ENCODE assay signal across 21 mouse cellular contexts in the genomic region with DNA sequence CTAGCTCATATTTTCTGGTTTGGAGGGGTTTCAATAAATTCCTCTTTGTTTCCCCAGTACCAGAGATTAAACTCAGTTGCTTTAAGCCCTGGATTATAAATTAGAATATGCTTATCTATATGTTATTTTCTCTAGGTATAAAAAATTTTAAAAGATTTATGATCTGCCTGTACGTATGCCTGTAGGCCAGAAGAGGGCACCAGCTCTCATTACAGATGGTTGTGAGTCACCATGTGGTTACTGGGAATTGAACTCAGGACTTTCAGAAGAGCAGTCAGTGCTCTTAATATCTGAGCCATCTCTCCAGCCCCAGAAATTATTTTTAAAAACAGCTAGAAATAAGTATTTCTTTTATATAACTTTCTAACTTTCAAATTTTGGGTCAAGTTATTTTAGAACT. TPM values are rescaled to one million over a fixed set of nuclear protein-coding genes. Genes with fewer than 3 reads are reported as not detected.
DNase-seq lines count a peak whose midpoint lies in the region; ATAC-seq and TF ChIP-seq lines count a peak whose summit lies in the region.
"Had no signal": no experiment of that assay in that cellular context is flagged by ENCODE, and none has a peak within 500 bp of the region (broad histone marks: within the 10 kb centered on the region; RNA-seq: fewer than 3 reads in every experiment).

No protein-coding gene starts in this region.

- intact Hi-C loops in gastrocnemius, adult 2 months (cut with DNase I), result loop anchor here (2.0 to 5.0 kb wide), 2 partner anchors 95 to 298 kb away; a partner anchor contains a TSS

- peak; percentile 49 for TF ChIP-seq CTCF in gastrocnemius, adult 2 months (IDR thresholded peaks at IDR 0.05)
- TF ChIP-seq CTCF in layer of hippocampus, adult 2 months (conservative IDR thresholded peaks at IDR 0.05), result peak; percentile 64

- no peak for ATAC-seq in cerebellum, adult (ENCODE audit: insufficient number of reproducible peaks, low FRiP score, low TSS enrichment)
- ATAC-seq: forebrain, postnatal 0 days; hindbrain, embryonic 16.5 days had no signal

- H3K27ac ChIP-seq in gastrocnemius, adult 2 months, result no peak overlapping the region
- H3K27ac ChIP-seq in layer of hippocampus, adult 2 months, result no peak overlapping the region
- H3K27ac ChIP-seq: forebrain, embryonic 10.5 days; limb, embryonic 13.5 days; midbrain, embryonic 10.5 days had no signal

- H3K4me3 ChIP-seq in gastrocnemius, adult 2 months, result no peak overlapping the region
- H3K4me3 ChIP-seq in layer of hippocampus, adult 2 months, result no peak overlapping the region
- H3K4me3 ChIP-seq: forebrain, embryonic 10.5 days; heart, embryonic 12.5 days; limb, embryonic 13.5 days; midbrain, embryonic 10.5 days had no signal

- no peak for DNase-seq in gastrocnemius, adult 2 months
- no peak for DNase-seq in gastrocnemius, adult 18-20 months (ENCODE audit: low spot score)
- no peak for DNase-seq in layer of hippocampus, adult 2 months (ENCODE audit: low spot score in 2 of 2)
- no peak for DNase-seq in layer of hippocampus, postnatal 25 days (ENCODE audit: extremely low spot score in 1 of 2, low spot score in 1 of 2)
- DNase-seq in thymus, postnatal 0 days (ENCODE audit: low spot score), result peak; percentile 15
- no peak for DNase-seq in thymus, postnatal 36 days
- no peak for DNase-seq in B cell, adult 2 months
- DNase-seq: cerebellum, adult 2 months; cerebellum, postnatal 36 days; forebrain, postnatal 0 days; heart, postnatal 4 days; kidney, adult 8-10 months; kidney, postnatal 4 days; lung, postnatal 4 days; retina, postnatal 1 day had no signal

RNA-seq across cellular contexts. Expression of a gene that starts 13.8 kb away (rescaled TPM):
- 10 to 100 TPM; 27.5 to 31.9 TPM for total RNA-seq in gastrocnemius, adult 2 months (2021)
- 10 to 100 TPM; 30.6 to 31.9 TPM for total RNA-seq in gastrocnemius, adult 18-20 months (2021)
- total RNA-seq in layer of hippocampus, adult 2 months (2021), result 10 to 100 TPM; 21.6 to 22.0 TPM
- total RNA-seq in layer of hippocampus, postnatal 25 days (2021), result 10 to 100 TPM; 22.8 to 23.7 TPM
- polyA plus RNA-seq in thymus, postnatal 0 days (2015; fragmentation: Nextera tagmentation; extraction: Ambion mirVana), result 8.7 and 9.4 TPM in 2 replicates
